Mouse (Mus musculus) thymus, adult 2 months (tissue): ENCODE results near the gene Fblim1. TPM values are rescaled to one million over a fixed set of nuclear protein-coding genes. Genes with fewer than 3 reads are reported as not detected.
A peak's percentile ranks its signal among the peaks of the same experiment; 100 is the strongest.

ENCODE experiments used
- DNase-seq: peaks from one replicate; pipeline ENCODE4 v3.0.0; 2021
- H3K27ac ChIP-seq: fragments of 200-500 bp; 2 replicates; pipeline ENCODE4 v1.5.1; 2012; ENCODE audit warnings: low read length, control low read depth; ENCODE audit not compliant: control insufficient read depth, insufficient read depth
- H3K27me3 ChIP-seq: fragments of 200-500 bp; 2 replicates; pipeline ENCODE4 v1.6.1; 2012; ENCODE audit warnings: mild to moderate bottlenecking, low read length, moderate library complexity, mixed read lengths; ENCODE audit not compliant: control insufficient read depth, insufficient read depth
- H3K36me3 ChIP-seq: fragments of 200-500 bp; 2 replicates; pipeline ENCODE4 v1.6.1; 2012; ENCODE audit warnings: mild to moderate bottlenecking, low read length, moderate library complexity; ENCODE audit not compliant: control insufficient read depth, insufficient read depth
- H3K4me1 ChIP-seq: fragments of 200-500 bp; replicated peaks from 2 replicates; pipeline ENCODE4 v1.6.1; 2012; ENCODE audit warnings: low read length; ENCODE audit not compliant: control insufficient read depth, insufficient read depth
- H3K4me3 ChIP-seq: fragments of 200-500 bp; 2 replicates; pipeline ENCODE4 v1.5.1; 2012; ENCODE audit warnings: mild to moderate bottlenecking, low read length, control low read depth, moderate library complexity; ENCODE audit not compliant: control insufficient read depth, insufficient read depth
- CTCF ChIP-seq: fragments of 200-500 bp; IDR thresholded peaks from 2 replicates; pipeline ENCODE4 v1.5.1; 2012; ENCODE audit warnings: mild to moderate bottlenecking, control low read depth, low read length, moderate library complexity, borderline replicate concordance; ENCODE audit not compliant: control insufficient read depth, poor library complexity, insufficient read depth; ENCODE audit errors: extremely low read depth
- POLR2A ChIP-seq: fragments of 200-500 bp; IDR thresholded peaks from 2 replicates; pipeline ENCODE4 v1.6.1; 2012; ENCODE audit warnings: mild to moderate bottlenecking, low read length, control low read depth, moderate library complexity; ENCODE audit not compliant: control insufficient read depth, poor library complexity, insufficient read depth; ENCODE audit errors: extremely low read depth
- WGBS: fragments of 180-500 bp; shearing (Covaris S2); methylation state at CpG from one replicate; pipeline ENCODE4 v1.1.7; 2018; 5-methylcytosine and 5-hydroxymethylcytosine counted together
- polyA plus RNA-seq: library from polyadenylated mRNA; depleted of rRNA; stranded (reverse); fragments of >200 nt; gene quantifications from 2 replicates; pipeline ENCODE4 v1.2.3, GENCODE M21; 2012

Fblim1 gene
- polyA plus RNA-seq, 1 experiment: 16.2 TPM

DNA sequence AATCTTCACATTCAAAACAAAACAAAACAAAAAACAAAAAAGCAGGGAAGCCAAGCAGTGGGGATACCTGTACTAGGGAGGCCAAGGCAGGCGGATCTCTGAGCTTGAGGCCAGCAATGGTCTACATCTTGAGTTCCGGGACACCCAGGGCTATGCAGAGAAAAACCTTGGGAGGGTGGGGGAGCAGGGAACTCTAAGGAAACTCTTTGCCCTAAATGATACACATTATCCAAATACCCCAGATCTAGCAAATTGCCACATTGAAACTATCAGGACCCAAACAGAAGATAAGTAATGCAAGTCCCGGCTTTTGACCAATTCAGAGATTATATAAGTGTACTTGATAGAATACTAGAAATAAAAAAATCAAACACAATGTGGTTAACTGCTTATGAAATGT is 62.3 kb downstream of the Fblim1 start:
- DNase-seq: no peak
- H3K4me3 ChIP-seq: no peak overlapping the region
- whole genome bisulfite sequencing: 96% methylated on average over 3 of the region's 3 CpGs
- H3K27me3 ChIP-seq: no peaks in the 10 kb centered on the region
- H3K4me1 ChIP-seq: peaks cover 5% of the 10 kb centered on the region; the same call in 1 of the 2 replicates
- TF ChIP-seq POLR2A: no peak
- TF ChIP-seq CTCF: no peak
- H3K27ac ChIP-seq: no peak overlapping the region
- H3K36me3 ChIP-seq: no peaks in the 10 kb centered on the region

DNA sequence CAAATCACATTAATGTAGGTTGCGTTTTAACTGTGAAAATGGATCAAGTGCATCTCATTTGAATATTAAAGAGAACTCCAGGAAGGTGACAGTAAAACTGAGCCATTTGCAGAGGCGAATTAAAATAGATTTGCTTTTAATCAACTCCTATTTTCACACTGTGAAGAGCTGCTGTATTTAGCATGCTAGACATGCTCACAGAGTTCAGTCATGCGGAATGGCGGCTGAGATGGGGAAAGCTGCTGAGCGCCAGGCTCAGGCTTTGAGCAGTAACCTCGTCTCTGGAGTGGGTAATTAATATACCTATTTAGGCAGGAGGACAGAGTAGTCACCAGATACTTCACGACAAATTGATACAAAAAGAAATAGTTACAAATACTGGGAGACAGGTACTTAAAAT is 64.0 kb downstream of the Fblim1 start:
- Histone ChIP-seq H3K4me3 (no peak overlapping the region), H3K27ac (no peak overlapping the region), H3K27me3 (no peaks in the 10 kb centered on the region), H3K4me1 (peaks cover 7% of the 10 kb centered on the region), H3K36me3 (no peaks in the 10 kb centered on the region)
- WGBS: 93% methylated on average over 7 of the region's 7 CpGs
- no peak for TF ChIP-seq POLR2A
- no peak for TF ChIP-seq CTCF
- no peak for DNase-seq

DNA sequence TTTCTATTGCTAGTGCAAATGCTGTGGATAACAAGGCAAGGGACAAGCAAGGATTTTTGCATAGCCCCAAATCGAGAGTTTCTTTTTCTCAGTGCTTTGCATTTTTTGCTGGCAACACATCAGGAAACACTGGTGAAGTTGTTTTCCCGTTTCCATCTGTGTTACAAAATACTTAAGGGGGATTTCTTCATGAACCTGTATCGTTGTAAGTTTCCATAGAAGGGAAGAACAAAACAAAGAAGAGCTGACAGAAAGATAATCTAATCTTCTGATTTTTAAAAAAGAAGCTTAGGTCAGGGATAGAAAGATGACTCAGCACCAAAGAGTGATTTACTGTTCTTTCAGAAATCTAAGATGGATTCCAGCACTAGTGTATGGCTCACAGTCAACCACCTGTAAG is 65.1 kb downstream of the Fblim1 start:
- DNase-seq: no peak
- no peak overlapping the region for H3K27ac ChIP-seq
- peaks cover 16% of the 10 kb centered on the region for H3K4me1 ChIP-seq
- no peak overlapping the region for H3K4me3 ChIP-seq
- TF ChIP-seq POLR2A (no peak), CTCF (no peak)
- 60% methylated on average over 3 of the region's 3 CpGs for WGBS
- no peaks in the 10 kb centered on the region for H3K27me3 ChIP-seq
- H3K36me3 ChIP-seq: no peaks in the 10 kb centered on the region

DNA sequence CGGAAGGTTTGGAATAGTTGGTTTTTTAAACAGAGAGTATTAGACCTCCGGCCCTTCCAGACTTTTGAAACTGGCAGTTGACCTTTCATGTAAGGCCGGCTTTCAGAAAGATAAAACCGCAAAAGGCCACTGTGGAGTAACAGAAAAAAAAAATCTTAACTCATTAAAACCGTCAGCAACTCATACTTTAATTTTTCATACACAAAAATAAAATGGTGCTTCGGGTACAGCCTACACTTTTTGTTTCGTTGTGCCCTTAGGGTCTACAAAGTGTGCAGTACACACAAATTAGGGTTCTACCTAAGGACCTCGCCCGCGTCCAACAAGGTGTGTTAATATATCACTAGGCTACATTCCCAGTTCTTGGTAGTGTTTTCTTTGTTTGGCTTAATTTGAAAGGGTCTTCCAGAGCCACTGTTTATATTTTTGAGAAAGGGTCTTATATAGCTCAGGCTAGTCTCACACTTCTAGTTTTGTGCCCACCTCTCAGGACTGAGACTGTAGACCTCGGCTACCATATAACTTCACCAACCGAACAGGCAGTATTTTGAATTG is 66.6 kb downstream of the Fblim1 start:
- H3K36me3 ChIP-seq: no peaks in the 10 kb centered on the region
- no peak overlapping the region for H3K4me3 ChIP-seq
- H3K4me1 ChIP-seq: peaks cover 12% of the 10 kb centered on the region
- 48% methylated on average over 12 of the region's 12 CpGs for WGBS
- no peak for DNase-seq
- no peaks in the 10 kb centered on the region for H3K27me3 ChIP-seq
- no peak overlapping the region for H3K27ac ChIP-seq
- TF ChIP-seq POLR2A (no peak), CTCF (no peak)

DNA sequence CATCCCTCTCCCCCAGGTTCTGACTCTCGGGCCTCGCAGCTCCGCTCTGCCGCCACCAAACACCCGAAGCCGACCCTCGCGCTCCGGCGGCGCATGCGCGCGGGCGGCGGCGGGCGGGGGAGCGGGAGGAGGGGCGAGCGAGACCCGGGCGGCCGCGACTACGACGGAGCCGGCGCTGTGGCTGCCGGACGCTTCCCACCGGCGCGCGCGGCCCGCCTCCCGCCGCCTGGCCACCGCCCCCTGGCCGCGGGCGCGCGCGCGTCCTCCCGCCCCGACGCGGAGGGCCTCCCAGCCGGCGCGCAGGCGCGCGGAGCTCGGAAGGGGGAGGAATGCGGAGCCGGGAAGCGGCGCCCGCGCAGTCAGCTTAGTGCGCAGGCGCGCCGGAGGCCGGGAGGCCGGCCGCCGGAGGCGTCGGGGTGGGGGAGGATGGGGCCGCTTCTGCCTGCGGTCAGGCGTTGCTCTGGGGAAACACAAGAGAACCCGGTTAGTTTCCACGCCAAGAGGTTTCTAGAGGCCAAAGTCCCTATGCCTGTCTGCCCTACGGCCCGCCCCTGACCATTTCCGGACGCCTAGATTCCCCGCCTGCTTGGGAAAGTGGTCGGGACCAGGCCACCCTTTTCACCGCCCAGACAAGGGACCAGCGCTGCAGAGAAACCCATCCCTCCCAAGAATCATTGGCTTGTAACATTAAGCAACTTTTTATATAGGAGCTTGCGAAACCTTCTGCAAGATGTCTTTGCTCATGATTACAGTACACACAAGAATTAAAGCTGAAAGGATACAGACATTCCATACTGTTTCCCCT is 67.3 kb downstream of the Fblim1 start, which contains the start of gene Spen:
TSS of gene Spen (minus strand) at position 190 of the 805 bp plus-strand sequence.
- peak; percentile 93 for DNase-seq
- Histone ChIP-seq H3K27me3 (no peaks in the 10 kb centered on the region), H3K4me1 (peaks cover 11% of the 10 kb centered on the region), H3K4me3 (peak within 1 kb of the TSS; percentile 84), H3K36me3 (no peaks in the 10 kb centered on the region), H3K27ac (peak within 1 kb of the TSS; percentile 90)
- 1% methylated on average over 84 of the region's 88 CpGs for WGBS
- TF ChIP-seq CTCF (peak; percentile 62), POLR2A (peak; percentile 96)

DNA sequence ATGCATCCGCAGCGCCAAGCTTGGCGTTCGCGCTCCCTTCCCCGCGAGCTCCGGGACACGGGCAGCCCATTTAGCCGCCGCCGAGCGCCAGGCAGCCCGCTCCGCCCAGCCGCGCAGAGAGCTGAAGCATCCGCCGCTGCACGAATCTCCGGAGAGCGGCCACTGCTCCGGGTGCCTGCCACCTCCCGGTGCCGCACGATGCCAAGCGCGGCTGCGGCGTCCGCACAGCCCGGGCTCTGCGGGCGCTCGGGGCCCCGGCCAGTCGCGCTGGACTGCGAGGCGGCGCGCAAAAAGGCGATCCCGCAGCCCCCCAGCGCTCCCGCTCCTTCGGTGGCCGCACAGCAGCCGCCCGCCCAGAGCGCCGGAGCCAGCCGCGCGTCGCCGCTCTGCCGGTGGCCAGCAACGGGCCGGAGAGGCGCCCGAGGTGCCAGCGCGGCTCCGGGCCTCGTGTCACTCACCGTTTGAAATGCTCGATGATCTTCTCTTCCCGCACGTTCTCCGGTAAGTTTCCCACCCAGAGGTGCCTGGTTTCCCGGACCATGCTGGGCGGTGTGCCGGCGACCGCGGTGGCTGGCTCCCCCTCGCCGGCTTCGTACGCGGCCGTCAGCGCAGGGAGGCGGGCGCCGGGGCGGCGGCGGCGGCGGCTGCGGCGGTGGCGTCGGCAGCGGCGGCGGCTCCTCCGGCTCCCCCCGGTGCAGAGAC is 68.0 kb downstream of the Fblim1 start:
- TF ChIP-seq CTCF (peak; percentile 23; the same call in 1 of the 2 replicates), POLR2A (0 out of 2 replicates have a peak, but pooled peaks have one; percentile 5)
- no peaks in the 10 kb centered on the region for H3K36me3 ChIP-seq
- H3K4me1 ChIP-seq: peaks cover 11% of the 10 kb centered on the region
- 0 out of 2 replicates have a peak overlapping the region, but pooled peaks have one; percentile 6 for H3K27ac ChIP-seq
- H3K4me3 ChIP-seq: peak overlapping the region; percentile 78
- under 1% methylated on average over 97 of the region's 101 CpGs for WGBS
- H3K27me3 ChIP-seq: no peaks in the 10 kb centered on the region
- DNase-seq: peak; percentile 65
